Mouse (Mus musculus): Measurements from ENCODE around the gene Zbtb48. TPM values are rescaled to one million over a fixed set of nuclear protein-coding genes. Genes with fewer than 3 reads are reported as not detected.
A peak's percentile ranks its signal among the peaks of the same experiment; 100 is the strongest.

Zbtb48 gene
- polyA plus RNA-seq, 1 experiment = 7.2 TPM

- H3K4me2 ChIP-seq (ENCODE audit: low read depth) = no peak overlapping the region
- no peak overlapping the region for H3ac ChIP-seq (ENCODE audit: control insufficient read depth, insufficient read length)
- no peak for TF ChIP-seq USF1 (IDR thresholded peaks at IDR 0.05; ENCODE audit: low read depth)
- peak; percentile 58 for TF ChIP-seq POLR2AphosphoS2 (IDR thresholded peaks at IDR 0.05; ENCODE audit: insufficient read length, low read depth)
- peaks cover 10% of the 10 kb centered on the region for H3K79me2 ChIP-seq (ENCODE audit: control insufficient read depth, insufficient read depth)
- H3K4me3 ChIP-seq = no peak overlapping the region
- H3K36me3 ChIP-seq (ENCODE audit: control insufficient read depth, insufficient read depth) = peaks cover 12% of the 10 kb centered on the region
- H3K27me3 ChIP-seq (ENCODE audit: control insufficient read depth, insufficient read depth, insufficient read length) = no peaks in the 10 kb centered on the region
These were observed 7.4 kb downstream of the Zbtb48 start for GRCm38 (mm10) chr4:152020024-152020423.

GRCm38 (mm10) chr4:152019073-152019472, 8.4 kb downstream of the Zbtb48 start:
- no peak overlapping the region for H3K4me2 ChIP-seq (ENCODE audit: low read depth)
- no peak for TF ChIP-seq USF1 (IDR thresholded peaks at IDR 0.05; ENCODE audit: low read depth)
- TF ChIP-seq TCF12 (IDR thresholded peaks at IDR 0.05; ENCODE audit: insufficient read depth, poor library complexity, severe bottlenecking) = no peak
- TF ChIP-seq MYOG (IDR thresholded peaks at IDR 0.05; ENCODE audit: control insufficient read depth in 1 of 3, insufficient read depth in 1 of 3, insufficient read length in 2 of 3, low read depth in 2 of 3) = no peak
- TF ChIP-seq E2F4 (IDR thresholded peaks at IDR 0.05; ENCODE audit: insufficient read depth) = no peak
- TF ChIP-seq POLR2AphosphoS2 (IDR thresholded peaks at IDR 0.05; ENCODE audit: insufficient read length, low read depth) = no peak
- no peak for TF ChIP-seq SRF (IDR thresholded peaks at IDR 0.05; ENCODE audit: control insufficient read depth, insufficient read length, low read depth)
- no peak for TF ChIP-seq MYOD1 (IDR thresholded peaks at IDR 0.05; ENCODE audit: control insufficient read depth in 1 of 3, insufficient read length in 2 of 3, low read depth in 2 of 3)
- no peak for TF ChIP-seq POLR2A (IDR thresholded peaks at IDR 0.05; ENCODE audit: insufficient read length, low read depth)
- H3K27me3 ChIP-seq (ENCODE audit: control insufficient read depth, insufficient read depth, insufficient read length) = no peaks in the 10 kb centered on the region
- peaks cover 14% of the 10 kb centered on the region for H3K36me3 ChIP-seq (ENCODE audit: control insufficient read depth, insufficient read depth)
- peaks cover 7% of the 10 kb centered on the region for H3K79me2 ChIP-seq (ENCODE audit: control insufficient read depth, insufficient read depth)
- H3ac ChIP-seq (ENCODE audit: control insufficient read depth, insufficient read length) = no peak overlapping the region
- no peak overlapping the region for H3K4me3 ChIP-seq

GRCm38 (mm10) chr4:152013036-152013813, 14.2 kb downstream of the Zbtb48 start:
- Histone ChIP-seq H3K4me3 (no peak overlapping the region), H3ac (ENCODE audit: control insufficient read depth, insufficient read length) (no peak overlapping the region), H3K79me2 (ENCODE audit: control insufficient read depth, insufficient read depth) (peaks cover 46% of the 10 kb centered on the region), H3K27me3 (ENCODE audit: control insufficient read depth, insufficient read depth, insufficient read length) (no peaks in the 10 kb centered on the region), H3K4me2 (ENCODE audit: low read depth) (peak overlapping the region; percentile 98), H3K36me3 (ENCODE audit: control insufficient read depth, insufficient read depth) (peaks cover 10% of the 10 kb centered on the region)
- TF ChIP-seq MAX (IDR thresholded peaks at IDR 0.05; ENCODE audit: low read depth) = no peak
- TF ChIP-seq MYOD1 (IDR thresholded peaks at IDR 0.05; ENCODE audit: control insufficient read depth in 1 of 3, insufficient read length in 2 of 3, low read depth in 2 of 3) = peak in 2 of 3 experiments; percentile 13 to 14

GRCm38 (mm10) chr4:152012109-152012508, 15.4 kb downstream of the Zbtb48 start:
- Histone ChIP-seq H3K4me3 (peak overlapping the region; percentile 55), H3K79me2 (ENCODE audit: control insufficient read depth, insufficient read depth) (peaks cover 46% of the 10 kb centered on the region), H3K4me2 (ENCODE audit: low read depth) (peak overlapping the region; percentile 98), H3K27me3 (ENCODE audit: control insufficient read depth, insufficient read depth, insufficient read length) (no peaks in the 10 kb centered on the region), H3K36me3 (ENCODE audit: control insufficient read depth, insufficient read depth) (peaks cover 6% of the 10 kb centered on the region), H3ac (ENCODE audit: control insufficient read depth, insufficient read length) (no peak overlapping the region)
- no peak for TF ChIP-seq USF1 (IDR thresholded peaks at IDR 0.05; ENCODE audit: low read depth)
- peak in 2 of 3 experiments; percentile 30 to 72 for TF ChIP-seq MYOG (IDR thresholded peaks at IDR 0.05; ENCODE audit: control insufficient read depth in 1 of 3, insufficient read depth in 1 of 3, insufficient read length in 2 of 3, low read depth in 2 of 3)
- no peak for TF ChIP-seq CEBPB (IDR thresholded peaks at IDR 0.05; ENCODE audit: insufficient read depth, poor library complexity, severe bottlenecking)
- TF ChIP-seq MYOD1 (IDR thresholded peaks at IDR 0.05; ENCODE audit: control insufficient read depth in 1 of 3, insufficient read length in 2 of 3, low read depth in 2 of 3) = peak in 2 of 3 experiments; percentile 46 to 79

GRCm38 (mm10) chr4:152011171-152011760, 16.2 kb downstream of the Zbtb48 start:
- Histone ChIP-seq H3ac (ENCODE audit: control insufficient read depth, insufficient read length) (no peak overlapping the region), H3K27me3 (ENCODE audit: control insufficient read depth, insufficient read depth, insufficient read length) (no peaks in the 10 kb centered on the region), H3K4me3 (peak overlapping the region; percentile 55), H3K4me2 (ENCODE audit: low read depth) (peak overlapping the region; percentile 98), H3K79me2 (ENCODE audit: control insufficient read depth, insufficient read depth) (peaks cover 46% of the 10 kb centered on the region), H3K36me3 (ENCODE audit: control insufficient read depth, insufficient read depth) (peaks cover 6% of the 10 kb centered on the region)
- no peak for TF ChIP-seq MYOD1 (IDR thresholded peaks at IDR 0.05; ENCODE audit: control insufficient read depth in 1 of 3, insufficient read length in 2 of 3, low read depth in 2 of 3)
- no peak for TF ChIP-seq SRF (IDR thresholded peaks at IDR 0.05; ENCODE audit: control insufficient read depth, insufficient read length, low read depth)
- TF ChIP-seq POLR2A (IDR thresholded peaks at IDR 0.05; ENCODE audit: insufficient read length, low read depth) = no peak
- TF ChIP-seq TCF3 (IDR thresholded peaks at IDR 0.05; ENCODE audit: insufficient read length, low read depth) = no peak
- TF ChIP-seq MAX (IDR thresholded peaks at IDR 0.05; ENCODE audit: low read depth) = no peak
- no peak for TF ChIP-seq E2F4 (IDR thresholded peaks at IDR 0.05; ENCODE audit: insufficient read depth)
- TF ChIP-seq USF1 (IDR thresholded peaks at IDR 0.05; ENCODE audit: low read depth) = no peak
- no peak for TF ChIP-seq REST (IDR thresholded peaks at IDR 0.05; ENCODE audit: insufficient read depth, insufficient read length)
- no peak for TF ChIP-seq TCF12 (IDR thresholded peaks at IDR 0.05; ENCODE audit: insufficient read depth, poor library complexity, severe bottlenecking)
- TF ChIP-seq MYOG (IDR thresholded peaks at IDR 0.05; ENCODE audit: control insufficient read depth in 1 of 3, insufficient read depth in 1 of 3, insufficient read length in 2 of 3, low read depth in 2 of 3) = no peak
- no peak for TF ChIP-seq POLR2AphosphoS2 (IDR thresholded peaks at IDR 0.05; ENCODE audit: insufficient read length, low read depth)
- TF ChIP-seq CEBPB (IDR thresholded peaks at IDR 0.05; ENCODE audit: insufficient read depth, poor library complexity, severe bottlenecking) = no peak

Measured in myocyte (in vitro differentiated cells).